Mouse (Mus musculus) heart, postnatal 0 days (tissue): ENCODE measurements at regions not wholly inside any gene's neighbourhood (a gene's known extent, or its start where the extent isn't known, plus 50 kb on each side); places are given as distances from the start of the nearest gene placed in this dataset.
A peak's percentile ranks its signal among the peaks of the same experiment; 100 is the strongest.

Experiments used
- ATAC-seq: fragments of 200-750 bp; cut with Nextera tagmentation; 2 replicates; pipeline ENCODE4 v1.8.0; 2017; ENCODE audit warnings: low read depth, moderate number of reproducible peaks, moderate library complexity; ENCODE audit not compliant: insufficient read depth
- DNase-seq: peaks from one replicate; pipeline ENCODE4 v3.0.0-alpha.2; 2016; ENCODE audit warnings: low spot score
- H3K27ac ChIP-seq: fragments of 300-500 bp; sonication (generic); 2 replicates; pipeline ENCODE4 v1.5.1; 2014; ENCODE audit warnings: low read depth, mild to moderate bottlenecking
- H3K27me3 ChIP-seq: fragments of 300-500 bp; sonication (generic); 2 replicates; pipeline ENCODE4 v1.6.1; 2014; ENCODE audit warnings: low read length, mixed read lengths; ENCODE audit not compliant: control insufficient read depth, insufficient read depth
- H3K36me3 ChIP-seq: fragments of 300-500 bp; sonication (generic); replicated peaks from 2 replicates; pipeline ENCODE4 v1.6.1; 2014; ENCODE audit warnings: low read length, mixed read lengths; ENCODE audit not compliant: control insufficient read depth, insufficient read depth
- H3K4me1 ChIP-seq: fragments of 300-500 bp; sonication (generic); 2 replicates; pipeline ENCODE4 v1.6.1; 2014; ENCODE audit warnings: antibody characterized with exemption; ENCODE audit not compliant: control insufficient read depth, insufficient read depth
- H3K4me2 ChIP-seq: fragments of 300-500 bp; sonication (generic); 2 replicates; pipeline ENCODE4 v1.6.1; 2014; ENCODE audit warnings: low read depth, mild to moderate bottlenecking, low read length, moderate library complexity
- H3K4me3 ChIP-seq: fragments of 300-500 bp; sonication (generic); 2 replicates; pipeline ENCODE4 v1.5.1; 2014; ENCODE audit warnings: low read depth, low read length
- H3K9ac ChIP-seq: fragments of 300-500 bp; sonication (generic); replicated peaks from 2 replicates; pipeline ENCODE4 v1.6.1; 2014; ENCODE audit warnings: low read depth, low read length, mixed read lengths
- H3K9me3 ChIP-seq: fragments of 300-500 bp; sonication (generic); replicated peaks from 2 replicates; pipeline ENCODE4 v1.6.1; 2016; ENCODE audit warnings: low read length; ENCODE audit not compliant: control insufficient read depth
- CTCF ChIP-seq: IDR thresholded peaks from 2 replicates; pipeline ENCODE4 v1.5.1; 2016; ENCODE audit warnings: antibody characterized with exemption, control low read depth, low read depth
- EP300 ChIP-seq: IDR thresholded peaks from 2 replicates; pipeline ENCODE4 v1.6.1; 2016; ENCODE audit warnings: antibody characterized with exemption, low read depth
- WGBS: fragments of 180-500 bp; shearing (Covaris S2); extraction: QIAGEN DNeasy Blood & Tissue Kit; methylation state at CpG from one replicate; pipeline ENCODE4 v1.1.7; 2014; 5-methylcytosine and 5-hydroxymethylcytosine counted together

- TF ChIP-seq EP300 (no peak), CTCF (no peak)
- no peak for ATAC-seq
- Histone ChIP-seq H3K4me2 (no peak overlapping the region), H3K27ac (no peak overlapping the region), H3K36me3 (no peaks in the 10 kb centered on the region), H3K4me1 (no peaks in the 10 kb centered on the region), H3K9me3 (no peaks in the 10 kb centered on the region), H3K4me3 (no peak overlapping the region), H3K9ac (no peak overlapping the region), H3K27me3 (no peaks in the 10 kb centered on the region)
- WGBS: 63% methylated on average over 4 of the region's 4 CpGs
- DNase-seq: no peak
Observed at GRCm38 (mm10) chr16:8351424-8351823, 73.5 kb downstream of the Tmem114 start.

GRCm38 (mm10) chr16:8349148-8349547 lies 75.8 kb downstream of the Tmem114 start:
- H3K27me3 ChIP-seq: no peaks in the 10 kb centered on the region
- no peak for ATAC-seq
- H3K36me3 ChIP-seq: no peaks in the 10 kb centered on the region
- no peak overlapping the region for H3K9ac ChIP-seq
- no peak overlapping the region for H3K4me3 ChIP-seq
- H3K9me3 ChIP-seq: no peaks in the 10 kb centered on the region
- H3K4me2 ChIP-seq: no peak overlapping the region
- 52% methylated on average over 3 of the region's 3 CpGs for WGBS
- DNase-seq: no peak
- no peak overlapping the region for H3K27ac ChIP-seq
- no peak for TF ChIP-seq CTCF
- TF ChIP-seq EP300: no peak
- H3K4me1 ChIP-seq: no peaks in the 10 kb centered on the region

- WGBS: 52% methylated on average over 5 of the region's 5 CpGs
- TF ChIP-seq CTCF (no peak), EP300 (no peak)
Observed at GRCm38 (mm10) chr16:8348645-8349044, 76.3 kb downstream of the Tmem114 start.

GRCm38 (mm10) chr16:8345216-8345615 lies 79.7 kb downstream of the Tmem114 start:
- Histone ChIP-seq H3K9ac (no peak overlapping the region), H3K4me1 (no peaks in the 10 kb centered on the region), H3K27me3 (no peaks in the 10 kb centered on the region), H3K27ac (no peak overlapping the region), H3K4me3 (no peak overlapping the region), H3K4me2 (no peak overlapping the region), H3K36me3 (no peaks in the 10 kb centered on the region), H3K9me3 (no peaks in the 10 kb centered on the region)
- 73% methylated on average over 7 of the region's 7 CpGs for WGBS
- DNase-seq: no peak
- no peak for TF ChIP-seq CTCF
- no peak for TF ChIP-seq EP300
- no peak for ATAC-seq

More at GRCm38 (mm10) chr16:8348645-8349044, 76.3 kb downstream of the Tmem114 start:
- DNase-seq (no peak), ATAC-seq (no peak)
- H3K9me3 ChIP-seq: no peaks in the 10 kb centered on the region
- H3K36me3 ChIP-seq: no peaks in the 10 kb centered on the region
- no peaks in the 10 kb centered on the region for H3K4me1 ChIP-seq
- no peak overlapping the region for H3K27ac ChIP-seq
- no peak overlapping the region for H3K4me3 ChIP-seq
- no peaks in the 10 kb centered on the region for H3K27me3 ChIP-seq
- H3K9ac ChIP-seq: no peak overlapping the region
- no peak overlapping the region for H3K4me2 ChIP-seq

- Histone ChIP-seq H3K27me3 (no peaks in the 10 kb centered on the region), H3K4me1 (no peaks in the 10 kb centered on the region), H3K27ac (no peak overlapping the region), H3K4me3 (no peak overlapping the region), H3K4me2 (no peak overlapping the region), H3K9ac (no peak overlapping the region), H3K9me3 (no peaks in the 10 kb centered on the region), H3K36me3 (no peaks in the 10 kb centered on the region)
- no peak for ATAC-seq
- DNase-seq: peak; percentile 11
- peak; percentile 70 for TF ChIP-seq CTCF
- TF ChIP-seq EP300: no peak
- 21% methylated on average over 8 of the region's 8 CpGs for WGBS
Observed at GRCm38 (mm10) chr16:8333081-8333710, 91.7 kb downstream of the Tmem114 start.

GRCm38 (mm10) chr16:8311996-8312395 lies 112.9 kb downstream of the Tmem114 start:
- Histone ChIP-seq H3K4me2 (no peak overlapping the region), H3K27ac (no peak overlapping the region), H3K9me3 (no peaks in the 10 kb centered on the region), H3K4me1 (no peaks in the 10 kb centered on the region), H3K9ac (no peak overlapping the region), H3K27me3 (no peaks in the 10 kb centered on the region), H3K36me3 (no peaks in the 10 kb centered on the region), H3K4me3 (no peak overlapping the region)
- ATAC-seq (no peak), DNase-seq (no peak)
- TF ChIP-seq CTCF (no peak), EP300 (no peak)
- 59% methylated on average over 7 of the region's 7 CpGs for WGBS
